Mouse (Mus musculus) kidney, adult 8-10 months (tissue): ENCODE measurements around the gene Myl9.
"Not testable (repeated sequence)": the region's sequence is repeated elsewhere in the genome, so short reads cannot be mapped to it uniquely, and the experiment has no call there.

Experiments
- DNase-seq, 2 experiments: peaks; one replicate each; pipeline ENCODE4 v3.0.0; 2022

Gene Myl9

DNA sequence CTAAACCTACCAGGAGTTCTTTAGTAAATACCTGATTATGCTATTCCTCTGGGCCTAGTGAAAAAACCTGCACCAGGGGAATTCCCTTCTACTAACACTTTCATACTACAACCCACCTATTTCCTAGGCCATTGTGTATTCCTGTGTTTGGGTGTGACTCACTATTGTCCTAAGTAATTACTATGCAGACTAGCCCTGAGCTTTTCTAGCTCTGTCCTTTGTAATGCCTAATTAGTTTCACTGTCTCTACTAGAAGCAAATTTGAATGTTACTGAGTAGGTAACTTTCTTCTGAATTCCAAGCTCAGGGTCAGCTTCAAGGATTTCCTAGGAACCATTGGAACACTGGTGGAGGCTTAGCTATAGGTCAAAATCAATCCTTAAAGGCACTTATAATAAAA is 11.1 kb downstream of the Myl9 start:
- not testable (repeated sequence) for DNase-seq

DNA sequence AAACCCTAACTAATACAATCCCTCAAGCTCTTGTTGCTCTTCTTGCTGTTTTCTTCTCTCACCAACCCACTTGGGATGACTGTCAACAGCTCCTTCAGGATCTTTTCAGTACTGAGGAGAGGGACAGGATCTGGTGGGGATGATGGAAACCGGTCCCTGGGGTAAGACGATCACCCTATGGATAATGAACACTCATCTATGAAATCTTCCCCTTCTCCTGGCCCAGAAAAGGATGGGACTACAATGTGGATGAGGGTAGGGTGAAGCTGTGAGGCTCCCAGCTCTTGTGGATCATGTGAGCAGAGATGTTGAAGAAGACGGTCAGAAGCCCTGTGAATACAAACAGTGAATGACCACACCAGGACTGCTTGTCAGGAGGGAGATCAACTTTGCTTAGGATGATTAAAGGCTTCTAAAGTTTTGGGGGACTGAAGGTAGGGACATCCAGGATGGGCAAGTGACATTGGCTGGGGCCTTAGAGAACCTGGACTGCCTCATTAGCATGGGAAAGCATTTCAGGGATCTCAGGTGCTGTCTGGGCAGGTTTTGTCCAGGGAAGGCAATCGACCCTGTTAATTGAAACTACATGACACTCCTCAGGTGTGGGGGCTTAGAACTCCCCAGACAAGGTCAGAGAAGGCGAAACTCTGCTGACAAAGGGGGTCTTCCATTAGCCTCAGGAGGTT is 12.0 kb downstream of the Myl9 start:
- DNase-seq = no peak

DNA sequence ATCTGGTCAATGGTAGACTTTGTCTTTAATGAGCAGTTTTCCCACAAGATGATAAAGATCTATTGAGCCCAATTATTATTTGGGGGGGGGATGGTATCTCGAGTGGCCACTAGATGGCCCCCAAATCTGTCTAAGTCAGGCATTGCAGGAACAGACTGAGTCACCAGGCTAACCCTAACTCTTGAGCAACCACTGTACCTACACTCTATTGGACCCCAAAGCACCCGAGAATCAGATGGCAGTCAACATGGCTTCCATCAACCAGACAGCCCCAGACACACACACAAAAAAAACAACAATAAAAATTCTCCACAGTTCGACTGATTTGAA is 12.5 kb downstream of the Myl9 start:
- no peak for DNase-seq

DNA sequence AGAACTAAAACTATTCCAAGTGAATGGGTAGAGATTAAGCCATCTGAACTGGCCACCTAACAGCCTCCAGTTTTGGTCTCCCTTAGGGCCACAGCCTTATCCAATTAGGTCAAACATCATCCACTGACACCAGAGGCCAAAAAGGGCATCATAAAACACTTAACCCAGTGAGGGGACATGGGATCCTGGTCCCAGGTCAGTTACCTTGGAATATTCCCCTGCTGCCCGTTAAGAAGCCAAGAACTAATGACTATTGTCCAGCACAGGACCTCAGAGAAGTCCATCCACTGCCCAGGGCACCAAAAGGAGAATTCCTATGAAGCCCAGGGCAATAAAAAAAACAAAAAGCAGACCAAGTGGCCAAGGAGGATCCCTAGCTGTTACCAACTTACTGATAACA is 13.6 kb downstream of the Myl9 start:
- no peak for DNase-seq

DNA sequence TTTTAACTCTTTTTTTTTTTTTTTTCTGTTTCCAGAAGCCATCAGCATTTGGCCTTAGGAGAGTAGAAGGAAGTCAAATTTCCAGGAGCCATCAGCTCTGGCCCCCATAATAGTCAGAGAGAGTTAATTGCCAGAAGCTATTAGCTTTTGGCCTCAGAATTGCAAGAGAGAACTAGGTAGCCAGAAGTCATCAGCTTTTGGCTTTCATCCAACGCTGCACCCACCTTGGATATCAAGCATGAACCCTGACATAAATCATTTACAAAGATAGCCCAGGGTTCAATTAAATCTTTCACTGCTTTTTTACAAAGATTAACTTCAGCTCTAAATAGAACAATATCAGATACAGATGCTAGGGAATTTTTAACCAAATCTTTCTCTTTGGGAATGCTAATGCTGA is 23.3 kb downstream of the Myl9 start:
- peak in 1 of 2 experiments; percentile 51 for DNase-seq

DNA sequence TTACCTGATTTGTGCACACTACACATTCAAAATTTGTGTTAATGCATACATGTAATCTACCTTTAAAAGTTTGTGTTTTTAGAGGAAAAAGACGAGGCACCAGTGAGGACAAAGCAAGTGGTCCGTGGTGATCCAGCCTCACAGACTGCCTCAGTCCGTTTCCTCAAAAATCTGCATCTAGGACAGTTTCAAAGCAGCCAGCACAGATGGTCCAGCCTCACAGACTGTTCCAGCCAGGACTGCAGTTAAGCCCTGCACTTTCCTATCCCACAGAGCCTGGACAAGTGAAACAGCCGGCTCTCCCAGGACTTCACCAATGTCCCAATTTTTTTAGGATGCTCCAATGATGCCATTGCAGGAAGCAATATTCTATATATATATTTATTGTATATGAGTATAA is 25.8 kb downstream of the Myl9 start:
- DNase-seq = no peak

DNA sequence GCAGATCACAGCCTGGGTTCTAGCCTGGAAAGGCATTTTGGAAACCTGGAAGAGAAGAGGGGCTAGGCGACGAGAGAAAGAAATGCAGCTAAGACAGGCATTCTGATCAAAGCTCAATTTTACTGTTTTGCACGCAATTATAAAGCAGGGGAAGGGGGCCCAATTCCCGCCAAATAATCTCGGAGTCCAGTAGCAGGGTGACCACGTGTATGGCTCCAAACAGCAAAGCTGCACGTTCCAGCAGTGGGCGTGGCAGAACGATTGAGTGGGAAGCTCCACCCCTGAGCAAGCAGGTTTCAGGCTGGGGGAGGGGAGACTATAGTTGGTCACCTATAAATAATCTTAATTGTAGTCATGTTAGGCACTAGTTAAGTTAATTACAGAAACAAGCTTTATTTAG is 26.9 kb downstream of the Myl9 start:
- not testable (repeated sequence) for DNase-seq

DNA sequence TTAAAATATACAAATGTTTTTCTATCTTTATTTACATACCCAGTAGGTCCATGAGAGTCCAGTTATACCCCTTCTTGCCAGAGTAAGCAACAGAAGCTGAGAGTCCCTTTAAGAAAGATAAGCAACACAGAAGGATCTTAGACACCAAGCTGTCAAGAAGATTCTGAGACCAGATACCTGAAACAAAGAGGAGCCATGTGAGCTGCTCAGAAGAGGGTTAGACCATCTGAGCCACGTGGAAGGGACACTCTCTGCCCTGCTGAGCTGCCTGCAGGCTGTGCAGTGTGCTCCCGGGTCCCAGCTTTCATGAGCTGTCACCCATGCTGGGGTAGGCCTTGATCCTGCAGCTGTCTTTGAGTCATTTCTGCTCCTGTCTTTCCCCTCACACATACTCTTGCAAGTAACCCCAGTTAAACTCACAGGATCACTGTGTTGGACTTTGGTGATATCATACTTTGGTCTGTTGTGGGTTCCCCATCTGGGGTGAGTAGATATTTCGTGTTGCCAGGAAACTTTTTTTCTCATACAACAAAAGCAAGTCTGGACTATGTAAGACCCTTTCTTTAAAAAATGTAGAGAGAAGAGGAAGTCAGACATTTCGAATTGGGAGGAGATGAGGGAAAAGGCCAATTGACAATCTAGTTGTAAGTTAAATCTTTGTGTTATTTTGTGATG is 28.6 kb downstream of the Myl9 start:
- no peak for DNase-seq

DNA sequence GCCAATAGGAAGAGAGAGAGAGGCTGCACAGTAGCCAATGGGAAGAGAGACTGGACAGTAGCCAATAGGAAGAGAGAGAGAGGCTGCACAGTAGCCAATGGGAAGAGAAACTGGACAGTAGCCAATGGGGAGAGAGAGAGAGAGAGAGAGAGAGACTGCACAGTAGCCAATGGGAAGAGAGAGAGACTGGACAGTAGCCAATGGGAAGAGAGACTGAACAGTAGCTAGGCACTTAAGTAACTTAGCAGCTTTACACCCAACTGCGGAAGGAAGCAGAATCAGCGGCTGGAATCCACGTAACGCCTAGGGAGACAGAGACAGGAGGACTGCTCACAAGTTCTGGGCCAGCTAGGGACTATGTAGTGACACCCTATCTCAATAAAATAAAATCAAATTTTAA is 29.4 kb downstream of the Myl9 start:
- no peak for DNase-seq

DNA sequence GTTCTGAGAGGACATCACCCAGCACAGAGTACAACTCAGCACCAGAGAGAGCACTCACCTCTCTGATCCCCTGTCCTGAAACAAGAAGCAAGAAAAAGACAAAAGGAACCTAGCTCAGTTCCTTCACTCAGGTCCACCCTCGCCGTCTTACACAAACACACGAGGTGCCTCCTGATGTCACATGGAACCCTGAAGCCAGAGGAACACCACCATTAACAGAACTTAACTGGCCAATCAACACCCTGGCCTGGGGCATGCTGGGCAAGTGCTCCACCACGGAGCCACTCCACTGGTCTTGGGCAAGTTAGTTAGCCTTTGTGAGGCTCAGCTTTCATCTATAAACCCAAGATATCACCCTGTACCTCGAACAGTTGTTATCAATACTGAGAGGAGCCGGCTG is 31.7 kb downstream of the Myl9 start:
- DNase-seq = no peak

DNA sequence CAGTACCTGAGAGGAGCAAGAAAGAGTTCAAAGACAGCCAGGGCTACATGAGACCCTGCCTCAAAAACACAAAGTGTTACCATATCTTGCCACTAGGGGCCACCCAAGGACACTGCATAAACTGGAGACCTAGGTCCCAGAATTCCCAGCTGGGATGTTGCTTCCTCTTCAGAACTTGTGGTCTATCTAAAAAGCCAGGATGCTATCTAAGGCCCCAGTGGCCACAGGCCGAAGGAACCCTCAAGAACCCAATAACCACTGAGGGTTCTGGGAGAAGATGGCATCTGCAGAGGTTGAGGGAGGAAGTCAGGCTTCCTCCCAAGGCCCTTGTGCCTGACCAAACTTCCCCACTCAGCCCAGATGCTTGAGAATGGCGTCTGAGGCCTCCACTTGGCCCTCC is 34.4 kb downstream of the Myl9 start:
- peak; percentile 43 to 76 for DNase-seq

DNA sequence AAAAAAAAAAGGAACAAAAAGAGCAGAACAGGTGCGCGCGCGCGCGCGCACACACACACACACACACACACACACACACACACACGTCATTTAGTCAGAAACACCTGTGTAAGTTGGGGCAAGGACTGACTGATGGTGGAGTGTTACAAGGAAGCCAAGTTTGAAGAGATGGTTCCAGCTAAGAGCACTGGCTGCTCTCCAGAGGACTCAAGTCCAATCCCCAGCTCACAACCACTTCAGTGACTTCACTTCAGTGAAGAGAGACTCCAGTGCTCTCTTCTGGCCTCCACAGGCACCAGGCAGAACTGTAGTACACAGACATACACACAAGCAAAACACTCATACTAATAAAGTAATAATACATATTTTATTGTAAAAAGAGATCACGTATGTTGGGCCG is 35.5 kb downstream of the Myl9 start:
- DNase-seq = peak; percentile 14 to 42

DNA sequence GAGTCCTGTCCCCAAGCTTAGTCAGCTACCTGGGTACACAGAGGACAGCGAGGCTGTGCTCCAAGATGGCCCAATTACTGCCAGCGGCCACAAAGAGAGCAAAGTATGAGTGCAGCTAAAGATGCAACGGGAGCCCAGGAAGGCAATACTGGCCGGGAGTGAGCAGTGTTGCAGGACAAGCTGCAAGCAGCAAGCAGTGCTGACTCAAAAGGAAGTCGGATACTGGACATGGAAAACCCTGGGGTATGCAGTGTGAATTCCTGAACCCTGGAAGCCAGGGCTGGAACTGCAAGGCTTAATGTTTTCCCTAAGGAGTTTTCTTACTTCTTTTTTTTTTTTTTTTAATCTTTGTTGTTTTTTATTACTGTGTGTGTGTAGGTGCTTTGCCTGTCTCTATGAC is 36.3 kb downstream of the Myl9 start:
- DNase-seq = no peak

DNA sequence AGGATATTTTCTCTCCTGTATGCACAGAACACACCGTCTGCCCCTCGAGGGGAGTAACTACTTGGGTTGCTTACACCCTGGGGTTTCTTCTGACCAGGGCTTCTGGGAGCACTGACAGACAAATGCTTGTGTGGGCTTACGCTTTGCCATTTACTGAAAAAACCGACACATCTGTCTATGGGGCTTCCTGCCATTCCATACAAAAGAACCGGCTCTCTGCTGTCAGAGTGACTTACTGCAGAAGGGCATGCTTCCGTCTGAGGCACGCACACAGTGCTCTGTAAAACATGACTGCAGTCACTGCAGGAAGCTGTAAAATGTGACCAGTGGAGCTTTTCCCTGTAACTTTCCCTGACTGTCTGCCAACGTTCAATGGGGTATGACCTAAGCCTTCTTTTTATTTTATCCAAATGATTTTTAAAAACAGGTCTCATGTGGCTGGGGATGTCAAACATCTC is 39.2 kb downstream of the Myl9 start:
- peak; percentile 40 to 45 for DNase-seq

DNA sequence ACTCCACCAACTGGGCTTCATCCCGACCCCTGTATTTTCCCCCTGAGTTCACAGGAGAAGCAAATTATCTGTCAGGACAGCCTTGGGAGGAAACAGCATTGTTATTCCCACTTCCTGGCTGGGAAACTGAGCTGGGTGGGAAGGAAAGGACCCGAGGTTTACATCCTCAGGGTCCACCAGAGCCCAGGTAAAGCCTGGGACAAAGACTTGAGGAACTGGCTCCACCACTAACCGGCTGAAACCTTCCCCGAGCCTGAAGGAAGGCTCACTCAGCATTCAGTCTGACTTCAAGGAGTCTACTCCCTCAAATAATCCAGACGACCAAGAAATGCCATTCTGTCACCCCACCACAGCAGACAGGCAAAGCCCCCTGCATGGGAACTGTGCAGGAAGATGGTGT is 39.7 kb downstream of the Myl9 start:
- no peak for DNase-seq

DNA sequence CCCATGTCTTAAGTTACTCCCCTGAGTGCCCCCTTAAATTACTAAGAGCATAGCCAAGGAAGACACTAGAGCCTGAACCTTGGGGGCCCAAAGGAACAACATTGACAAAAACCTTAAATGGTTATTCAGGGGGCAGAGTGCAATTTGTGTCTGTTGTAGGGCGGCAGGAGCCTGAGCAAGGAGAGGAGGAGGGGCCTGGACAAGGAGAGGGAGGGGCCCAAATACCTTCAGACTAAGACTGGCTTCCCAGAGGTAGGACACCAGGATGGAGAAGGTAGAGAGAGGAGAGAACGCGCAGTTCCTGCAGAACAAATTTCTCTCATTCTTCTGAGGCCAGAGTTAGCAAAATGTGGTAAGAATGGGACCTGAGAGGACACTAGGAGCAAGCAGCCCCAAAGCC is 40.2 kb downstream of the Myl9 start:
- DNase-seq = no peak

DNA sequence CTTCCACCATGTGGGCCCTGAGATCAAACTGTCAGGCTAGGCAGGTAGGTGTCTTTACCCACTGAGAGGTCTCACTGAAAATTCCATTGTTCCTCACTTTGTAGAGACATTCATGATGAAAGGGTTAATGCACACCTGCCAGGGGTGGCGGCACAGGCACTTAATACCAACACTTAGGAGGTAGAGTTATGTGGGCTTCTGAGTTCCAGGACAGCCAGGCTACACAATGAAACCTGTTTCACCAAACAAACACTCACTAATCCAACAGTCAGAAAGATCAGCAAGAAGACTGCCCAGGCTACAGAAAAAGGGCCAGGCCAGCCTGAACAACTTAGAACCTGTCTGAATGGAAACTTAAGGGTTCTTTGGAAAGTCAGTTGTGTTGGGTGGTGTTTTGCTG is 40.9 kb downstream of the Myl9 start:
- no peak for DNase-seq

DNA sequence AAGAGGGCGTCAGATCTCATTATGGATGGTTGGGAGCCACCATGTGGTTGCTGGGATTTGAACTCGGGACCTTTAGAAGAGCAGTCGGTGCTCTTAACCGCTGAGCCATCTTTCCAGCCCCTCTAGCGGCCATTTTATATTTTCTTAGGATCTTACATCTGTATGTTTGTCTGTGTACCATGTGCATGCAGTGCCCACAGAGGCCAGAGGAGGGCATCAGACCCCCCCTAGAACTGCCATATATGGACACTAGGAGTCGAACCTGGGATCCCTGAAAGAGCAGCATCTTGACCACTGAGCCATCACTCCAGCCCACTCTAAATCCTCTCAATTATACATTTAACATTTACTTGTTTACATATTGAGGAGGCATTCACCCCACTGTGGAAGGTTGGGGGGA is 49.9 kb downstream of the Myl9 start:
- DNase-seq = not testable (repeated sequence)
